Mouse (Mus musculus) heart, adult 2 months (tissue): ENCODE data around the gene Tsen15.

Source experiments
- CTCF ChIP-seq: fragments of 200-600 bp; IDR thresholded peaks from 2 replicates; pipeline ENCODE4 v1.8.1; 2022; ENCODE audit warnings: antibody characterized with exemption, mild to moderate bottlenecking, moderate library complexity
- EP300 ChIP-seq: fragments of 200-500 bp; IDR thresholded peaks from 2 replicates; pipeline ENCODE4 v1.6.1; 2011; ENCODE audit warnings: low read depth, low read length, control low read depth; ENCODE audit not compliant: insufficient read depth
- POLR2A ChIP-seq: fragments of 200-500 bp; IDR thresholded peaks from 2 replicates; pipeline ENCODE4 v1.6.1; 2011; ENCODE audit warnings: mild to moderate bottlenecking, low read depth, low read length, control low read depth; ENCODE audit not compliant: insufficient read depth

- no peak for TF ChIP-seq CTCF
- no peak for TF ChIP-seq POLR2A
- TF ChIP-seq EP300, result no peak
Observed at GRCm38 (mm10) chr1:152394137-152394536, 7.6 kb upstream of the Tsen15 start.
